Mouse (Mus musculus) heart, postnatal 25 days (tissue): ENCODE data around the gene Lipa. TPM values are rescaled to one million over a fixed set of nuclear protein-coding genes. Genes with fewer than 3 reads are reported as not detected.

Experiments
- DNase-seq: peaks from one replicate; pipeline ENCODE4 v3.0.0; 2022; ENCODE audit warnings: low spot score
- intact Hi-C: fragments of 180-260 bp; cut with DNase I; formaldehyde crosslinking; loops from one replicate; pipeline ENCODE4 v1.15.1; 2025
- total RNA-seq, 2 experiments: library from RNA; stranded (reverse); gene quantifications; 2 replicates each; pipeline ENCODE4 v1.2.3; 2021

Gene Lipa
- total RNA-seq, 2 experiments from 2014 or later, result 21.0 to 25.6 TPM

DNA sequence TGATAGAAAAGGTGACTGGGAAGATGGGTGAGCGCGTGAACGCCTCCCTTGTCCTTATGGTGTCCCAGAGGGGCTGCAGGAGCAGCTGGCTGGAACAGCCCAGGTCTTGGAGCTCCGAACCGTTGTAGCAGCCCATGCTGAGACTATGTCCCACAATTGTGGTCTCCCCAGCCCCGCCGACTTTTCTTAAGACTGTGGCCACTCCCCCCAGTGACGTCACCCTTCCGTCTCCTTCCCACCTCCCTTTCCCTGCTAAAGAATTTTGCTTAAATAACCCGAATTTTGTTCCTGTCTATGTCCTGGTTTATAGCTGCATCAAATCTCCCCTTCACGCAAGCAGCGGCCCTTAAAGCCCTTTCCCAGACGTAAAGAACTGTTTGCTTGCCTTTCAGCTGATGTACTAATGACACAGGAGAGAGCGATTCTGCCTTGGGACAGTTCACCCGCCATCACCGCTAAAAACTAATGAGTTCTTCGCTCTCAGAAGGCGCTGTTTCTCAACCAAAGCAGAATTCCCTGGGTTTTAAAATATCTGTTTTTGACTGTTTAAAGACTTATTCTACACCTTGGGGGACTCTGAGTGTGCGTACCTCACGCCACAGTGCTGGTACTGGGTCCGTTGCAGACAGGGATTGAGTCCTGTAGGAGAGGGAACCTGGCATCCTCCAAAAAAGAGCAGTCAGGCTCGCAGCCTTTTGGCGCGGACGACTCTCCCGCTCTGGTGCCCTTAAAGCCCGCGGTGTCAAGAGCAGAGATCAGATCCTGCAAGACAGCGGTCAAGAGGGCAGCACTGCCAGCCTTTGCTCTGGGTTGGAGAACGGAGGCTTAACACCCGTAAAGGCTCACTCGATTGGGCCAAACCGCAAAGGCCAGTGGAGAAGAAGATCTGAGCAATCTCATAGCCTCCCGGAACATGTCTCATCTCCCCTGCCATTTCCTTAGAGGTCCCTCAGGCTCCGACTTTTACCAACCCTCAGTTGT is 52.0 kb downstream of the Lipa start, which contains the start of gene Ch25h:
Gene Ch25h (minus strand): TSS at position 174 of the 981 bp plus-strand sequence.
- DNase-seq, result peak; percentile 36
- intact Hi-C loops, result no loop called here

DNA sequence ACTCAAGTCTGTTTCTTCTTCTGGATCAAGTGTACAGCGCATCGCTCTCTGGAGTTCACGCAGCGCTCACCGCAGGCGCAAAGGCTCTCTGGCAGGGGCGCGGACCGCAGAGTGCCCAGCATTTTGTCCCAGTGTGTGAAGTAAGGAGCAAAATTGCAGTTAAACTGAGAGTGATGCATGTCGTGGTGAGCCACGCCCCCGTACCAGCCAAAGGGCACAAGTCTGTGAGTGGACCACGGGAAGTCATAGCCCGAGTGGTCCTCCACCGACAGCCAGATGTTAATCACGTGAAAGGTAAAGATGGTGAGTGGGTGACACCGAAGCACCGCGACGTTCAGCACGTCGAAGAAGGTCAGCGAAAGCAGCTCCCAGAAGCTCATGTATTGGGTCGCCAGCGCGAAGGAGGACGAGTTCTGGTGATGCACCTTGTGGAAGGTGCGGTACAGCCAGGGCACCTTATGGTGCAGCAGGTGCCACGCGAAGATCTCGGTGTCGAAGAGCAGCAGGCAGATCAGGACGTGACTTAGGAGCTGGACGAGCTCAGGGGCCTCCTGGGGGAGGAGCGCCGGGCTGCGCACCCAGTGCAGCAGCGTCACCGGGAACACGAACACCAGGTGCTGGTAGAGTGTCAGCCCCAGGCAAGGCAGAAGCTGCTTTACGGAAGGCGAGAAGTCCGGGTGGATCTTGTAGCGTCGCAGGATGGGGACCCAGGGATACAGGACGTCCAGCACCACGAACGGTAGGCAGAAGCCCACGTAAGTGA is 52.9 kb downstream of the Lipa start:
- intact Hi-C loops, result no loop called here
- DNase-seq, result no peak

- intact Hi-C loops, result no loop called here
Measured at GRCm38 (mm10) chr19:34471703-34472102, 55.6 kb downstream of the Lipa start.

DNA sequence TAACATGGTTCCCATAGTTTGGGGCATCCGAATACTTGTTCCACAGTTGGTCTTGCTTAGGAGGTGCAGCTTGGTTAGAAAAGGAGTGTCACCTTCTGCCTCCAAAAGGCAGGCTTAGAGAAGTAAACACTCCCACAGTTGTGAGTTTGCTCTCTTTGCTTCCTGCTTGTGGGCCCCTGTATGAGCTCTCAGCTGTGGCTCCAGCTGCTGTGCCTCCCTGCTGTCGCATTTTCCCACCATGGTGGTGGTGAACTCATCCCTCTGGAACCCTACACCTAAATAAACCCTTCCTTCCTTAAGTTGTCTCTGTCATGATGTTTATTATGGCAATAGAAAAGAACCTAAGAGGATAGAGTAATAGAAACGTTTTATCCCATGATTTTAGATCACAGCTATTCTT is 58.5 kb downstream of the Lipa start:
- intact Hi-C loops, result no loop called here
- no peak for DNase-seq

More at GRCm38 (mm10) chr19:34471703-34472102, 55.6 kb downstream of the Lipa start:
- DNase-seq, result no peak

- intact Hi-C loops, result no loop called here
- no peak for DNase-seq
Measured at GRCm38 (mm10) chr19:34468216-34468615, 59.1 kb downstream of the Lipa start.

GRCm38 (mm10) chr19:34464453-34464852 is 62.8 kb downstream of the Lipa start:
- intact Hi-C loops, result no loop called here
- DNase-seq, result no peak

GRCm38 (mm10) chr19:34461451-34462019 is 65.7 kb downstream of the Lipa start:
- intact Hi-C loops, result no loop called here
- no peak for DNase-seq

GRCm38 (mm10) chr19:34450784-34451370 is 76.4 kb downstream of the Lipa start:
- no peak for DNase-seq
- intact Hi-C loops, result no loop called here

DNA sequence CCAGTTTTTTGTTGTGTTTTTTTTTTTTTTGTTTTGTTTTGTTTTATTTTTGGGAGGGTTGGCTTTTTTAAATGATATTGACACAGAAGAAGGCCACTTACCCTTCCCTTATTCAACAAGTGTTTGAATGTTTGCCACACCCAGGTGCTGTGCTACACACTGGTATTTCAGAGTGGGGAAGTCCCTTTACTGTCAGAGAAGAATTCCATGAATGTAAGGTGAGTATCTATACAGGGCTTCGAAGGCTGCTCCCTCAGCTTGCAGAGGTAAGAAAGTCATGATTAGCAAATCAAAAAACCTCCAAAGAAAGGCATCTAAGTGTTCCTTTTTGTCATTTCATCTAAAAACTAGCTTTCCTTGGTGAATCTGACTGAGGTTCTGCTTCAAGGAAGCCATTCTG is 78.4 kb downstream of the Lipa start:
- intact Hi-C loops, result no loop called here
- DNase-seq, result no peak

DNA sequence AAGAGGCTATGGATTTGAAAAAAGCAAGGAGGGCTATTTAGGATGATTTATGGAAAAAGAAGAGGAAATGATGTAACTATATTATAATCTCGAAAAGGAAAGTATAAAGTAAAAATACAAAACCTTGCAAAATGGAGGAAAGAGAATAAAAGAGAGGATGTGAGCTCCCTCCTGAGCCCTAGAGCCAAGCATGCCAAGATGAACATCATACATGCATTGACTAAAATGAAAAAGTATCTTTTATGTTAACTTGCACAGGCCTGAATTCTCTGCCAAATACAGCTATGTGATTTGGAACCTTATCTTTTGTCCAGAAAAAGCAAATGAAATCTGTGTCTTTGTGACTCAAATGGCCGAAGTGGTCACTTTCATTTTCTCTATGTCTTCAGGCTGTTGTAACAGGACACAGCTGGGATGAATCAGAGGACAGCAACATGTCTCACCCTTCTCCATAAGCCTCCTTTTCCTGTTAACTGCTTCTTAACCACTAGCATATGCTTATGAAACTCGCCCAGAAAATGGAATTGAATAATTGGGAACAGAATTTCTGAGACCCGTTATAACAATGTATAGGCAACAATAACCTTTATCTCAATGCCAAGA is 81.8 kb downstream of the Lipa start:
- intact Hi-C loops, result no loop called here
- no peak for DNase-seq

- intact Hi-C loops, result loop anchor here (5.0 kb wide), 1 partner anchor 47 kb away; no protein-coding TSS in a partner anchor
- no peak for DNase-seq
Measured at GRCm38 (mm10) chr19:34444785-34445184, 82.5 kb downstream of the Lipa start.

Other genes with a start within 250 kb of the Lipa start
- gene Fas, start 236.8 kb downstream of the Lipa start, total RNA-seq, result 10 to 100 TPM in 1 of 2 experiments, 1 to 10 TPM in 1; 9.5 to 11.1 TPM
- gene Ch25h, start 52.3 kb downstream of the Lipa start, total RNA-seq, result under 1 TPM; 0.18 to 0.31 TPM
- 1 to 10 TPM; 3.5 to 3.6 TPM for gene Ifit2, start 23.2 kb upstream of the Lipa start, total RNA-seq
- 1 to 10 TPM; 3.8 to 4.0 TPM for gene Ifit3, start 56.1 kb upstream of the Lipa start, total RNA-seq
- 1 to 10 TPM in 1 of 2 experiments, under 1 TPM in 1; 0.84 to 1.2 TPM for gene Ifit1bl1, start 74.5 kb upstream of the Lipa start, total RNA-seq
- gene Ifit3b, start 80.5 kb upstream of the Lipa start, total RNA-seq, result 1 to 10 TPM; 1.1 TPM
- 1 to 10 TPM; 1.2 to 1.5 TPM for gene Ifit1bl2, start 113.3 kb upstream of the Lipa start, total RNA-seq
- gene Ifit1, start 113.4 kb upstream of the Lipa start, total RNA-seq, result 1 to 10 TPM; 1.4 TPM
- 1 to 10 TPM; 2.2 to 2.6 TPM for gene Slc16a12, start 219.8 kb upstream of the Lipa start, total RNA-seq